Mouse (Mus musculus): ENCODE results near the gene Masp2. TPM values are rescaled to one million over a fixed set of nuclear protein-coding genes. Genes with fewer than 3 reads are reported as not detected.

Masp2 gene
- polyA plus RNA-seq, 1 experiment = 1.3 TPM

DNA sequence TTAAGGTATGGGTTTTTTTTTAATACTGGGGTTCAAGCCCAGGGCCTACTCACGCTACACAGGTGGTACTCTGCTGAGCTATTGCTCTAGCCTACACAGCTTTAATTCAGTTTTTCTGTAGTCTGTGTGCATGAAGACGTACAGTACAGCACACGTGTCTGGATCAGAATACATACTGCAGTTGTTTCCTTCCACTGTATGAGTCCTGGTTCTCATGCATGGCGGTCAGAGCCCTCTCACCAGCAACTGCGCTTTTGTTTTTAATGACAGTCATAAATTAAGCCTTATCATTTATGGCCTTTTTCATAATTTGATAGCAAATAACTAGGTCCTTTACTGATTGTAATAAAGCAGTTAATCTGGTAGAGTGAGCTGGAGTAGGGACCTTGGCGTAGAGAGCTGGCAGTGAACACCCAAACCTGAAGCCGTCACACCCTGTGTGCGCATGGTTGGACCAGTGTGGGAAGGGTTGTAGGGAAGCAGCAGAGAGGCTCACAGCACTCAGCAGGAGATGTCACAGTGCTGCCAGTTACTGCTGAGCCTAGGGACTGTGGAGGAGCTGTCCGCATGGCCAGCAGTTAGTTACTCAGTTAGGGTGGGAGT lies 31.6 kb upstream of the Masp2 start:
- Histone ChIP-seq H3K27ac (ENCODE audit: insufficient read depth, low read length) (no peak overlapping the region), H3K36me3 (ENCODE audit: control insufficient read depth, insufficient read depth, low read length) (peaks cover 68% of the 10 kb centered on the region), H3K4me3 (ENCODE audit: extremely low read depth, insufficient read depth, insufficient read length) (no peak overlapping the region), H3K4me1 (ENCODE audit: control insufficient read depth, insufficient read depth, insufficient read length) (no peaks in the 10 kb centered on the region), H3K27me3 (ENCODE audit: control insufficient read depth, insufficient read depth, low read length) (no peaks in the 10 kb centered on the region)
- no peak for TF ChIP-seq CTCF (IDR thresholded peaks at IDR 0.05; ENCODE audit: extremely low read depth, insufficient read depth, insufficient read length, insufficient replicate concordance)
- TF ChIP-seq POLR2A (IDR thresholded peaks at IDR 0.05; ENCODE audit: low read depth, low read length) = no peak
- WGBS = 96% methylated on average over 9 of the region's 9 CpGs
- no peak for DNase-seq (ENCODE audit: low read depth in 1 of 2, low spot score in 2 of 2)

GRCm38 (mm10) chr4:148573222-148573621 lies 29.1 kb upstream of the Masp2 start:
- WGBS = 88% methylated on average over 7 of the region's 7 CpGs
- Histone ChIP-seq H3K36me3 (ENCODE audit: control insufficient read depth, insufficient read depth, low read length) (peaks cover 66% of the 10 kb centered on the region), H3K27me3 (ENCODE audit: control insufficient read depth, insufficient read depth, low read length) (no peaks in the 10 kb centered on the region), H3K4me3 (ENCODE audit: extremely low read depth, insufficient read depth, insufficient read length) (no peak overlapping the region), H3K4me1 (ENCODE audit: control insufficient read depth, insufficient read depth, insufficient read length) (no peaks in the 10 kb centered on the region), H3K27ac (ENCODE audit: insufficient read depth, low read length) (no peak overlapping the region)
- TF ChIP-seq POLR2A (IDR thresholded peaks at IDR 0.05; ENCODE audit: low read depth, low read length) = no peak
- no peak for TF ChIP-seq CTCF (IDR thresholded peaks at IDR 0.05; ENCODE audit: extremely low read depth, insufficient read depth, insufficient read length, insufficient replicate concordance)
- no peak for DNase-seq (ENCODE audit: low read depth in 1 of 2, low spot score in 2 of 2)

DNA sequence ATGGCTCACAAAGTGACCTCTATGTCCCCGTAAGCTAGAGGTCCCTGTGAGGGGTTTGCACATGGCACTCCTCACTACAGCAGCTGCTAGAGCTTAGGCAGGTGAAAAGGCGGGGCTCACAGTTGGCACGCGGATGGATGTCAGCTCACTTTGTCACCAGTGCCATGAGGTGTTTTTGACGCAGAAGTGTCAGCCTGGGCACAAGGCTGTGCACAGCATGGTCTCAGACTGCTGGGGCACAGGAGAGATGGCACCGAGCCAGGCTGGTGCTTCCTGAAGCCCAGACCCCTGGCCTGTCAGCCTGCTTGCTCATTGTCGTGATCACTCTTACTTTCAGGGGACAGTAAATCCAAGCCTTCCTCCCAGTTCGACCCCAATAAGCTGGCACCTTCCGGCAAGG lies 21.6 kb upstream of the Masp2 start:
- Histone ChIP-seq H3K4me1 (ENCODE audit: control insufficient read depth, insufficient read depth, insufficient read length) (peaks cover 4% of the 10 kb centered on the region; the same call in 1 of the 2 replicates), H3K36me3 (ENCODE audit: control insufficient read depth, insufficient read depth, low read length) (peaks cover 37% of the 10 kb centered on the region), H3K27ac (ENCODE audit: insufficient read depth, low read length) (no peak overlapping the region), H3K4me3 (ENCODE audit: extremely low read depth, insufficient read depth, insufficient read length) (no peak overlapping the region), H3K27me3 (ENCODE audit: control insufficient read depth, insufficient read depth, low read length) (no peaks in the 10 kb centered on the region)
- DNase-seq (ENCODE audit: low read depth in 1 of 2, low spot score in 2 of 2) = no peak
- WGBS = 93% methylated on average over 9 of the region's 9 CpGs
- TF ChIP-seq CTCF (IDR thresholded peaks at IDR 0.05; ENCODE audit: extremely low read depth, insufficient read depth, insufficient read length, insufficient replicate concordance) (no peak), POLR2A (IDR thresholded peaks at IDR 0.05; ENCODE audit: low read depth, low read length) (no peak)

- WGBS = 95% methylated on average over 5 of the region's 5 CpGs
- no peak for DNase-seq (ENCODE audit: low read depth in 1 of 2, low spot score in 2 of 2)
- H3K27ac ChIP-seq (ENCODE audit: insufficient read depth, low read length) = no peak overlapping the region
- no peaks in the 10 kb centered on the region for H3K27me3 ChIP-seq (ENCODE audit: control insufficient read depth, insufficient read depth, low read length)
- peaks cover 4% of the 10 kb centered on the region; the same call in 1 of the 2 replicates for H3K4me1 ChIP-seq (ENCODE audit: control insufficient read depth, insufficient read depth, insufficient read length)
- no peak overlapping the region for H3K4me3 ChIP-seq (ENCODE audit: extremely low read depth, insufficient read depth, insufficient read length)
- TF ChIP-seq POLR2A (IDR thresholded peaks at IDR 0.05; ENCODE audit: low read depth, low read length) (no peak), CTCF (IDR thresholded peaks at IDR 0.05; ENCODE audit: extremely low read depth, insufficient read depth, insufficient read length, insufficient replicate concordance) (no peak)
- peaks cover 31% of the 10 kb centered on the region for H3K36me3 ChIP-seq (ENCODE audit: control insufficient read depth, insufficient read depth, low read length)
Observed at GRCm38 (mm10) chr4:148581422-148581821, 20.9 kb upstream of the Masp2 start.

GRCm38 (mm10) chr4:148583257-148583656 lies 19.1 kb upstream of the Masp2 start:
- Histone ChIP-seq H3K4me1 (ENCODE audit: control insufficient read depth, insufficient read depth, insufficient read length) (peaks cover 4% of the 10 kb centered on the region; the same call in 1 of the 2 replicates), H3K4me3 (ENCODE audit: extremely low read depth, insufficient read depth, insufficient read length) (no peak overlapping the region), H3K36me3 (ENCODE audit: control insufficient read depth, insufficient read depth, low read length) (peaks cover 25% of the 10 kb centered on the region), H3K27ac (ENCODE audit: insufficient read depth, low read length) (peak overlapping the region; percentile 1), H3K27me3 (ENCODE audit: control insufficient read depth, insufficient read depth, low read length) (no peaks in the 10 kb centered on the region)
- DNase-seq (ENCODE audit: low read depth in 1 of 2, low spot score in 2 of 2) = no peak
- no peak for TF ChIP-seq CTCF (IDR thresholded peaks at IDR 0.05; ENCODE audit: extremely low read depth, insufficient read depth, insufficient read length, insufficient replicate concordance)
- TF ChIP-seq POLR2A (IDR thresholded peaks at IDR 0.05; ENCODE audit: low read depth, low read length) = no peak
- WGBS = 9% methylated on average over 4 of the region's 4 CpGs

DNA sequence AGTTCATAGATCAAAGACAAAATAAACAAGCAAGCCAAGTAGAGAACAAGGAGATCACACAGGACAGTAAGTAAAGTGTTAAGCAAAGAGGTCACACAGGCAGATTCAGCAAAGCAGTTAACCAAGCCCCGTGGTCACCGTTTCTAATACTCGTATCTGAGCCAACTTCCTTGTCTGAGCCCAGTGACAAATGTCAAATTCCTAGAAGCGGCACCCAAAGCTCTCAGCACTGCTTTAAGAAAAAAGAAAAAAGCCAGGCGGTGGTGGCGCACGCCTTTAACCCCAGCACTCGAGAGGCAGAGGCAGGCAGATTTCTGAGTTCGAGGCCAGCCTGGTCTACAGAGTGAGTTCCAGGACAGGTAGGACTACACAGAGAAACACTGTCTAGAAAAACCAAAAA lies 15.7 kb upstream of the Masp2 start:
- H3K27ac ChIP-seq (ENCODE audit: insufficient read depth, low read length) = no peak overlapping the region
- peaks cover 7% of the 10 kb centered on the region; the same call in 1 of the 2 replicates for H3K4me1 ChIP-seq (ENCODE audit: control insufficient read depth, insufficient read depth, insufficient read length)
- no peaks in the 10 kb centered on the region for H3K27me3 ChIP-seq (ENCODE audit: control insufficient read depth, insufficient read depth, low read length)
- TF ChIP-seq CTCF (IDR thresholded peaks at IDR 0.05; ENCODE audit: extremely low read depth, insufficient read depth, insufficient read length, insufficient replicate concordance) (no peak), POLR2A (IDR thresholded peaks at IDR 0.05; ENCODE audit: low read depth, low read length) (no peak)
- H3K36me3 ChIP-seq (ENCODE audit: control insufficient read depth, insufficient read depth, low read length) = peaks cover 3% of the 10 kb centered on the region; the same call in 1 of the 2 replicates
- no peak for DNase-seq (ENCODE audit: low read depth in 1 of 2, low spot score in 2 of 2)
- WGBS = 53% methylated on average over 9 of the region's 9 CpGs
- H3K4me3 ChIP-seq (ENCODE audit: extremely low read depth, insufficient read depth, insufficient read length) = no peak overlapping the region

- WGBS = 72% methylated on average over 9 of the region's 9 CpGs
- DNase-seq (ENCODE audit: low read depth in 1 of 2, low spot score in 2 of 2) = no peak
- H3K36me3 ChIP-seq (ENCODE audit: control insufficient read depth, insufficient read depth, low read length) = peaks cover under 1% of the 10 kb centered on the region; the same call in 1 of the 2 replicates
- H3K4me3 ChIP-seq (ENCODE audit: extremely low read depth, insufficient read depth, insufficient read length) = no peak overlapping the region
- H3K4me1 ChIP-seq (ENCODE audit: control insufficient read depth, insufficient read depth, insufficient read length) = peaks cover 14% of the 10 kb centered on the region; the same call in 1 of the 2 replicates
- no peak overlapping the region for H3K27ac ChIP-seq (ENCODE audit: insufficient read depth, low read length)
- H3K27me3 ChIP-seq (ENCODE audit: control insufficient read depth, insufficient read depth, low read length) = no peaks in the 10 kb centered on the region
- TF ChIP-seq CTCF (IDR thresholded peaks at IDR 0.05; ENCODE audit: extremely low read depth, insufficient read depth, insufficient read length, insufficient replicate concordance) (no peak), POLR2A (IDR thresholded peaks at IDR 0.05; ENCODE audit: low read depth, low read length) (no peak)
Observed at GRCm38 (mm10) chr4:148588793-148589192, 13.6 kb upstream of the Masp2 start.
